Mouse (Mus musculus) B cell, adult 67 days (primary cell): ENCODE results near the gene Dcaf5. TPM values are rescaled to one million over a fixed set of nuclear protein-coding genes. Genes with fewer than 3 reads are reported as not detected.

ENCODE experiments used
- total RNA-seq, 2 experiments: library from RNA; stranded (reverse); gene quantifications; 4 replicates each; pipeline ENCODE4 v1.2.4; 2023

Gene Dcaf5
- 10 to 100 TPM; 43.2 to 50.5 TPM for total RNA-seq

GRCm38 (mm10) chr12:80436336-80436976, at the start of gene Dcaf5:
Gene Dcaf5 (minus strand): TSS chr12:80436601.

GRCm38 (mm10) chr12:80462942-80463651, 26.7 kb upstream of the Dcaf5 start, which contains the start of gene Exd2:
Gene Exd2 (plus strand): TSS chr12:80463095.

Other genes with a start within 250 kb of the Dcaf5 start
- gene Actn1, start 176.2 kb downstream of the Dcaf5 start, total RNA-seq: 1 to 10 TPM; 5.3 to 6.2 TPM
- 10 to 100 TPM; 42.7 to 54.6 TPM for gene Exd2, start 26.5 kb upstream of the Dcaf5 start, total RNA-seq
- gene Galnt16, start 81.7 kb upstream of the Dcaf5 start, total RNA-seq: not detected
- 10 to 100 TPM; 35.3 to 43.0 TPM for gene Slc39a9, start 207.3 kb upstream of the Dcaf5 start, total RNA-seq
- 10 to 100 TPM; 53.2 to 77.2 TPM for gene Erh, start 207.7 kb upstream of the Dcaf5 start, total RNA-seq